Mouse (Mus musculus): ENCODE measurements around the gene Ccnl2. TPM values are rescaled to one million over a fixed set of nuclear protein-coding genes. Genes with fewer than 3 reads are reported as not detected.

Gene Ccnl2
- total and polyA plus RNA-seq, 2 experiments from 2014 or later = 68.3 to 113 TPM

DNA sequence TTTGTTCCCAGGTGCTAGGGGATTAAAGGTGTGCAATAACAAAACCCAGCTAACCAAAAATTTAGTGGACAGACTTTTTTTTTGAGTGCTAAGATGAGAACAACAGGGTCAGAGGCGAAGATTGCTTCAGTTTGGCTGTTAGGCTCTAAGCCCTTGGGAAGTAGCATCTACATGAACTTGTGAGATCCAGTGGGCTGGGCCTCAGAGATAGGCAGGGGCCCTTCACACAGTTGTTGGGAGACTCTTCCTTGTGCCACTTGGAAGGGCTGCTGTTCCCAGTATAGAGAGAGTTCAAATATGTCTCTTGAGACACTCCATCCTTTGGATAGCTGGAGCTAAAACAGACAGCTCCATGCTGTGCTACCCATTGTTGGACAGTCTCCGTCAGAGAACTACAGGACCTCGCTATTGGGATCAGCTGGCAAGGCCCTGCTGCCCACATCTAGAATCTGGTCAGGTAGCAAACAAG, 22.2 kb upstream of the Ccnl2 start, which contains the start of gene Ankrd65:
Ankrd65 (plus strand) TSS at position 419 of the 469 bp plus-strand sequence.
- no peaks in the 10 kb centered on the region for H3K9me3 ChIP-seq (ENCODE audit: low read length)
- no peak within 1 kb of the TSS for H3K27ac ChIP-seq (ENCODE audit: low read depth, low read length)
- no peak for TF ChIP-seq CTCF (IDR thresholded peaks at IDR 0.05; ENCODE audit: low read depth)
- no peaks in the 10 kb centered on the region for H3K4me1 ChIP-seq (ENCODE audit: insufficient read depth)
- H3K9ac ChIP-seq = no peak within 1 kb of the TSS
- H3K4me3 ChIP-seq (ENCODE audit: low read depth, low read length) = no peak within 1 kb of the TSS
- DNase-seq (no peak), ATAC-seq (no peak)
- no peak within 1 kb of the TSS for H3K4me2 ChIP-seq (ENCODE audit: low read depth)
- H3K27me3 ChIP-seq (ENCODE audit: insufficient read depth, low read length) = no peaks in the 10 kb centered on the region
- no peaks in the 10 kb centered on the region for H3K36me3 ChIP-seq (ENCODE audit: insufficient read depth)
- WGBS = 79% methylated on average over 3 of the region's 3 CpGs

DNA sequence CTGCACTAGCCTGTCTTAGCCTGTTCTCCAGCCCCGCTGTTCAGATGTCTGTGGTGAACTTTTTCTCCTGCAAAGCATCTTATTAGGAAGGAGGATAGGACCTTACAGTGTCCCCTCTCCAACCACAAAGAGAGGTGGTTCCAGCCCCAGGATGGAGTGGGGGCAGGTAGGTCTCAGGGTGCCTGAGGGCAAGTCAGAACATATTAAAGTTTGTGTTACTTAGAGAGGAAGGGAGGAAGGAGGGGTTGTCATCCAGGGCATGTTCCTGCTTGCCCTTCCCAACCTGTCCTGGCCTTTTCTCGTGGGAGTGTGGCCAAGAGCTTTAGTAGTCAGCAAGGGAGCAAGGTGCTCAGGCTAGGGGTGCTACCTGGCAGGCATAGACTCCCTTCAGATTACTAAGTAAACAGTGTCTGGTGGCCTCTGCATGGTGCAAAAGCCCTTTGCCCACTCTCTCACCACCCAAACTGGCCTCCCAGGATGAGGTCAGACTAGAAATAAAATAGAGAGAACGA, 21.6 kb upstream of the Ccnl2 start:
- no peak for ATAC-seq

DNA sequence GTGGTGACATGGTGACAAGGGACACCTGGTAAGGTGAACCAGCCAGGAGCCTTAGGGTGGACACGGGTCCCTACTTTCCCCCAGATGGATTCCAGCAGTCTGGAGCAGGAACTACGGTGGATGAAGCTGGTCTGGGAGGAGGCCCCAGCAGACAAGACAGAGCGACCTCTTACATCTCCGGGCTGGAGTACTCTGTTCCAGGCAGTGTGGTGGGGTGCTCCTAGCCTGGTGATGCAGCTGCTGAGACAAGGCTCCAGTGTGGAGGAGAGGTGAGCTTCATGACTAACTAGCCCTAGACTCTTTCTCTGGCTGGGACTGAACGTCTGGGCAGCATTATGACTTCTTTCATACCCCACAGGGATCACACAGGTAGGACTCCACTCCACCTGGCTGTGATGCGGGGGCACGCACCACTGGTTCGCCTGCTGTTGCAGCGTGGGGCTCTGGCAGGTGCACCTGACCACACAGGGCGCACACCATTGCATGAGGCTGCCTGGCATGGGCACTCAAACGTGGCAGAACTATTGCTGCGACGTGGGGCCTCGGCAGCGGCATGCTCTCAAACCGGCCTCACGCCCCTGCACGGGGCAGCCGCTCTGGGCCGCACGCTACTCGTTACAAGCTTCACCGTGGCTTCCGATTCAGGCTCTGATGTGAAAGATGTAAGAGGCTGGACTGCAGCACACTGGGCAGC, 20.9 kb upstream of the Ccnl2 start:
- ATAC-seq = no peak
- Histone ChIP-seq H3K27me3 (ENCODE audit: insufficient read depth, low read length) (no peaks in the 10 kb centered on the region), H3K4me2 (ENCODE audit: low read depth) (no peak overlapping the region), H3K9ac (no peak overlapping the region), H3K4me1 (ENCODE audit: insufficient read depth) (no peaks in the 10 kb centered on the region), H3K27ac (ENCODE audit: low read depth, low read length) (no peak overlapping the region), H3K36me3 (ENCODE audit: insufficient read depth) (no peaks in the 10 kb centered on the region), H3K4me3 (ENCODE audit: low read depth, low read length) (no peak overlapping the region), H3K9me3 (ENCODE audit: low read length) (no peaks in the 10 kb centered on the region)
- WGBS = 81% methylated on average over 24 of the region's 24 CpGs
- no peak for TF ChIP-seq CTCF (IDR thresholded peaks at IDR 0.05; ENCODE audit: low read depth)
- no peak for DNase-seq

More for the DNA sequence above, 21.6 kb upstream of the Ccnl2 start:
- DNase-seq = no peak
- no peaks in the 10 kb centered on the region for H3K27me3 ChIP-seq (ENCODE audit: insufficient read depth, low read length)
- TF ChIP-seq CTCF (IDR thresholded peaks at IDR 0.05; ENCODE audit: low read depth) = no peak
- no peaks in the 10 kb centered on the region for H3K4me1 ChIP-seq (ENCODE audit: insufficient read depth)
- no peak overlapping the region for H3K27ac ChIP-seq (ENCODE audit: low read depth, low read length)
- H3K9me3 ChIP-seq (ENCODE audit: low read length) = no peaks in the 10 kb centered on the region
- no peak overlapping the region for H3K4me3 ChIP-seq (ENCODE audit: low read depth, low read length)
- 71% methylated on average over 3 of the region's 3 CpGs for whole genome bisulfite sequencing
- H3K9ac ChIP-seq = no peak overlapping the region
- H3K36me3 ChIP-seq (ENCODE audit: insufficient read depth) = no peaks in the 10 kb centered on the region
- H3K4me2 ChIP-seq (ENCODE audit: low read depth) = no peak overlapping the region

DNA sequence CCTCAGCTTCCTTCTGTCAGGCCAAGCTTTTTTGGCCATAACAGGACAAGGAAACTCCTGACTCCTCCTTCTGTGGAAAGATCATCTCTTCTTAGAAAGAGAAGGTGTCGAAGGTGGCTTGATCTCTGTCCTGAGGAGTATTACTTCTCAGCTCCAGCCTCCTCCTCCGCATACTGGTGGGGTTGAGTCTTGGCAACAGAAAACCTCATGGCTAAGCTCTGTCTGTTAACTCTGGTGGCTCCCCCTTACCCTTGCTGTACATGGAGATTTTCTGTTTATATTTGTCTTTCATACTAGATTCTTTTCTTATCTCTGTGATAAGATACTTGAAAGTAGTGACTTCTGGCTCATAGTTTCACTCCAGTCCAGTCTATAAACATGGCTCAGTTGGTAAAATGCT, 18.6 kb upstream of the Ccnl2 start:
- Histone ChIP-seq H3K27ac (ENCODE audit: low read depth, low read length) (no peak overlapping the region), H3K4me1 (ENCODE audit: insufficient read depth) (no peaks in the 10 kb centered on the region), H3K27me3 (ENCODE audit: insufficient read depth, low read length) (no peaks in the 10 kb centered on the region), H3K4me2 (ENCODE audit: low read depth) (no peak overlapping the region), H3K4me3 (ENCODE audit: low read depth, low read length) (no peak overlapping the region), H3K36me3 (ENCODE audit: insufficient read depth) (no peaks in the 10 kb centered on the region), H3K9ac (no peak overlapping the region), H3K9me3 (ENCODE audit: low read length) (no peaks in the 10 kb centered on the region)
- no peak for DNase-seq
- TF ChIP-seq CTCF (IDR thresholded peaks at IDR 0.05; ENCODE audit: low read depth) = no peak
- no peak for ATAC-seq
- WGBS = 66% methylated on average over 2 of the region's 2 CpGs

DNA sequence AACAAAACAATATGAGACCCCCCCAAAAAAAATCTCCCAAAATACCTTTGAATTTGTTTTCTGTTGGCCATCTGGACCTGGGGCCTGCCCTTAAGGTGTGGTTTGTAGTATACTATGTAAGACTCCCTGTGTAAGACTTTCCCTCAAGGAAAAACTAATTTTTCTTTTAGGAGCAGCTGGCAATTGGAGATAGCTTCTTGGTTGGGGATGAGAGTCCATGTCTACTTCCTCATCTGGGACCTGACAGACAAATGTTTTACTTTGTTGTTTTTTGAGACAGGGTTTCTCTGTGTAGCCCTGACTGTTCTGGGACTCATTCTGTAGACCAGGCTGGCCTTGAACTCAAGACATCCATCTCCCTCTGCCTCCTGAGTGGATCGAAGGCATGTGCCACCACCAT, 10.2 kb upstream of the Ccnl2 start:
- no peak overlapping the region for H3K4me2 ChIP-seq (ENCODE audit: low read depth)
- H3K9me3 ChIP-seq (ENCODE audit: low read length) = no peaks in the 10 kb centered on the region
- TF ChIP-seq CTCF (IDR thresholded peaks at IDR 0.05; ENCODE audit: low read depth) = no peak
- no peak for ATAC-seq
- H3K4me3 ChIP-seq (ENCODE audit: low read depth, low read length) = no peak overlapping the region
- no peak overlapping the region for H3K9ac ChIP-seq
- 91% methylated on average over 1 of the region's 1 CpGs for WGBS
- H3K27me3 ChIP-seq (ENCODE audit: insufficient read depth, low read length) = no peaks in the 10 kb centered on the region; the same call in 1 of the 2 replicates
- H3K27ac ChIP-seq (ENCODE audit: low read depth, low read length) = no peak overlapping the region
- peaks cover 11% of the 10 kb centered on the region for H3K4me1 ChIP-seq (ENCODE audit: insufficient read depth)
- peaks cover 12% of the 10 kb centered on the region for H3K36me3 ChIP-seq (ENCODE audit: insufficient read depth)
- DNase-seq = no peak

DNA sequence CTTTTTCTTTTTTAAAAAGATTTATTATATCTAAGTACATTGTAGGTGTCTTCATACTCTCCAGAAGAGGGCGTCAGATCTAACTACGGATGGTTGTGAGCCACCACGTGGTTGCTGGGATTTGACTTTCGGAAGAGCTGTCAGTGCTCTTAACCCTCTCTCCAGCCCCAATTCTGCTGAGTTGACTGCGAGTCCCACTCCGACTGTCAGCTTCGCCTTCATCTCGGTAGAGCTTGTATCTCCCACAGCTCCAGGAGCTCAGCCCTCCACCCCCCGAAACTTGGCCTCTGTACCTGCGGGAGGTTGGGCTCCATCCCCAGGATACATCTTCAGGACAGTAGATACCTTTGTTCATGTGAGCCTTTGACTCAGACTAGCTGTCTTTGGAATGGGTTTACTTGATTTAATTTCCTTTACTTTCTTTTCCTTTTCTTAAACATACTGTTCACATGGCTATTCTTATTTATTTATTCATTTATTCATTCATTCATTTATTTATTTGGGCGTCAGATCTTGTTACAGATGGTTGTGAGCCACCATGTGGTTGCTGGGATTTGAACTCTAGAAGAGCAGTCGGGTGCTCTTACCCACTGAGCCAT, 9.4 kb upstream of the Ccnl2 start, which contains the start of gene Mrpl20:
Mrpl20 (plus strand) TSS at position 138 of the 599 bp plus-strand sequence.
- ATAC-seq = peak; percentile 68; the same call in 1 of the 2 replicates
- TF ChIP-seq CTCF (IDR thresholded peaks at IDR 0.05; ENCODE audit: low read depth) = peak; percentile 31; the same call in 1 of the 2 replicates

More for the DNA sequence above, 9.4 kb upstream of the Ccnl2 start, which contains the start of gene Mrpl20:
- no peaks in the 10 kb centered on the region; the same call in 1 of the 2 replicates for H3K27me3 ChIP-seq (ENCODE audit: insufficient read depth, low read length)
- peaks cover 11% of the 10 kb centered on the region for H3K4me1 ChIP-seq (ENCODE audit: insufficient read depth)
- H3K27ac ChIP-seq (ENCODE audit: low read depth, low read length) = peak within 1 kb of the TSS; percentile 79
- H3K4me2 ChIP-seq (ENCODE audit: low read depth) = peak within 1 kb of the TSS; percentile 58
- peak; percentile 32 for DNase-seq
- H3K9me3 ChIP-seq (ENCODE audit: low read length) = no peaks in the 10 kb centered on the region
- H3K4me3 ChIP-seq (ENCODE audit: low read depth, low read length) = peak within 1 kb of the TSS; percentile 83
- 8% methylated on average over 12 of the region's 12 CpGs for WGBS
- peak within 1 kb of the TSS; percentile 87 for H3K9ac ChIP-seq
- H3K36me3 ChIP-seq (ENCODE audit: insufficient read depth) = peaks cover 18% of the 10 kb centered on the region

Measured in forebrain, postnatal 0 days (tissue).